Mouse (Mus musculus) T-helper 2 cell (primary cell): Measurements from ENCODE around the gene Trim8.

ENCODE experiments used
- in situ Hi-C: fragments of 300-600 bp; cut with MboI, MseI; formaldehyde crosslinking; loops from one replicate; pipeline ENCODE4 v1.15.1; 2025; ENCODE audit warnings: high pct_unique_total_duplicates

The Trim8 gene

GRCm38 (mm10) chr19:46479306-46480075 is 22.0 kb upstream of the Trim8 start:
- in situ Hi-C loops: no loop called here

GRCm38 (mm10) chr19:46480624-46481345 is 20.7 kb upstream of the Trim8 start:
- in situ Hi-C loops: no loop called here

GRCm38 (mm10) chr19:46481352-46481751 is 20.1 kb upstream of the Trim8 start:
- in situ Hi-C loops: no loop called here

GRCm38 (mm10) chr19:46481756-46482155 is 19.7 kb upstream of the Trim8 start:
- in situ Hi-C loops: no loop called here

GRCm38 (mm10) chr19:46482896-46483516 is 18.5 kb upstream of the Trim8 start:
- in situ Hi-C loops: no loop called here

- in situ Hi-C loops: no loop called here
These were observed 17.7 kb upstream of the Trim8 start for GRCm38 (mm10) chr19:46483701-46484328.

GRCm38 (mm10) chr19:46484518-46484917 is 17.0 kb upstream of the Trim8 start:
- in situ Hi-C loops: no loop called here

- in situ Hi-C loops: no loop called here
These were observed 15.7 kb upstream of the Trim8 start for GRCm38 (mm10) chr19:46485847-46486246.

- in situ Hi-C loops: no loop called here
These were observed 14.8 kb upstream of the Trim8 start for GRCm38 (mm10) chr19:46486709-46487108.

GRCm38 (mm10) chr19:46489448-46489847 is 12.1 kb upstream of the Trim8 start:
- in situ Hi-C loops: no loop called here

GRCm38 (mm10) chr19:46490634-46491033 is 10.9 kb upstream of the Trim8 start:
- in situ Hi-C loops: no loop called here

GRCm38 (mm10) chr19:46495136-46495535 is 6.4 kb upstream of the Trim8 start:
- in situ Hi-C loops: no loop called here

- in situ Hi-C loops: no loop called here
These were observed 4.3 kb upstream of the Trim8 start for GRCm38 (mm10) chr19:46497230-46497629.

- in situ Hi-C loops: no loop called here
These were observed 2.0 kb upstream of the Trim8 start for GRCm38 (mm10) chr19:46499539-46499835.

GRCm38 (mm10) chr19:46499836-46500580 is 1.5 kb upstream of the Trim8 start:
- in situ Hi-C loops: no loop called here

GRCm38 (mm10) chr19:46500581-46501341 is 741 bp upstream of the Trim8 start:
- in situ Hi-C loops: no loop called here

GRCm38 (mm10) chr19:46502069-46502455 is 560 bp downstream of the Trim8 start:
- in situ Hi-C loops: no loop called here

GRCm38 (mm10) chr19:46502471-46503166 is 1.1 kb downstream of the Trim8 start:
- in situ Hi-C loops: no loop called here

GRCm38 (mm10) chr19:46503351-46504084 is 2.0 kb downstream of the Trim8 start:
- in situ Hi-C loops: no loop called here
